Comparison of ENCODE assay signal across 8 mouse cellular contexts in the genomic region with DNA sequence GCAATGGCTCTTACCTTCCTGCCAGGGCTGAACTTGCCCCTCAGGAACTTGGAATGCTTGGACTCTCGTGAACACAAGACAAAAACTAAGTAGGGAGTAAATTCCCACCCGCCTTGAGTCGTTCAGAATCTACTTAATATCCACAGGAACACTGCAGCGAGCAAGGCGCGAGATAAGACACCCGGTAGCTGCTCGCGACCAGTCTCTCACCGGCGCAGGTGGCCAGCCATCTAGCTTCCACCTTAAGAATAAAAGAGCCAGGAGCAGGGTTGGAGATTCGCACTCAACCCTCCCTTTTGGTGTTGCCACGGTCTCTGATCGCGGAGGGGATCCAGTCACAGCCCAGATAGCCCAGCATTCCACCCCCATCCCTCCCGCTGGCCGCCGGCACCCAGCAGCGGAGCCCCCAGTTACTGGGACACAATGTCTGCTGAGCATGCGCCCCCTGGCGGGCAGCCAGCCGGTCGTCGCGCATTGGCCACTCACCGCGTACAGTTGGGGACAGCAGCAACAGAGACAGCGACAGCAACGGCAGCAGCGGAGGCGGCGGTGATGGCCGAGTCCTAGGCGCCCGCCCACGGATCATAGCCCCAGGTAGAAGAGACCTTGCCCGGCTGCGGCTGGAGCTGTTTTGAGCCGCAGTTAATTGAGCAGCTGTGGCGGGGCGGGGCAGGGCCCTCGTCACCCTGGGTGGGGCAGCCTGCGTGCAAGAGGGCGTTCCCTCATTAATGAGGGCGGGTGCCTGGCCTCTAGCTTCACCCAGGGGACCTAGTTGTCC. TPM values are rescaled to one million over a fixed set of nuclear protein-coding genes. Genes with fewer than 3 reads are reported as not detected.
DNase-seq lines count a peak whose midpoint lies in the region; ATAC-seq lines count a peak whose summit lies in the region.

A gene (minus strand): TSS at position 661 of the 778 bp plus-strand sequence.

- H3K9ac ChIP-seq in hindbrain, embryonic 12.5 days, result peak within 1 kb of the TSS; percentile 58

- no peaks in the 10 kb centered on the region for H3K27me3 ChIP-seq in hindbrain, embryonic 12.5 days

- H3K4me1 ChIP-seq in hindbrain, embryonic 12.5 days, result no peaks in the 10 kb centered on the region

- WGBS in hindbrain, embryonic 12.5 days, result under 1% methylated on average over 43 of the region's 45 CpGs

- H3K4me2 ChIP-seq in hindbrain, embryonic 12.5 days (replicated peaks), result peak within 1 kb of the TSS; percentile 80

- peak within 1 kb of the TSS; percentile 61 for H3K4me3 ChIP-seq in hindbrain, embryonic 12.5 days

- no peaks in the 10 kb centered on the region for H3K9me3 ChIP-seq in hindbrain, embryonic 12.5 days (replicated peaks)

- ATAC-seq in hindbrain, embryonic 12.5 days (ENCODE audit: low FRiP score), result peak; percentile 97

- H3K27ac ChIP-seq in hindbrain, embryonic 12.5 days, result no peak within 1 kb of the TSS; the same call in 1 of the 2 replicates

- DNase-seq in NIH3T3 (ENCODE audit: low read depth), result peak; percentile 74
- peak; percentile 93 for DNase-seq in cerebellum, postnatal 10 days
- peak; percentile 80 to 83 for DNase-seq in frontal cortex, postnatal 10 days (ENCODE audit: low spot score in 2 of 2)
- peak; percentile 83 to 85 for DNase-seq in layer of hippocampus, postnatal 14 days (ENCODE audit: low spot score in 2 of 2)
- peak; percentile 89 for DNase-seq in lung, postnatal 14 days
- DNase-seq in retina, embryonic 14.5 days (ENCODE audit: low spot score), result peak; percentile 95
- DNase-seq in thymus, postnatal 4 days, result peak; percentile 95

- no peaks in the 10 kb centered on the region for H3K36me3 ChIP-seq in hindbrain, embryonic 12.5 days

RNA-seq across cellular contexts. Expression of the gene that starts here (rescaled TPM):
- 4.7 and 5.0 TPM in 2 replicates for polyA plus RNA-seq in hindbrain, embryonic 12.5 days (2016; fragmentation: Nextera tagmentation; extraction: Ambion mirVana)
- total RNA-seq in layer of hippocampus, postnatal 14 days (2021), result 1 to 10 TPM; 6.8 to 8.8 TPM
